Mouse (Mus musculus): ENCODE measurements at regions not wholly inside any gene's neighbourhood (a gene's known extent, or its start where the extent isn't known, plus 50 kb on each side); places are given as distances from the start of the nearest gene placed in this dataset.

GRCm38 (mm10) chrX:40814395-40814794 lies 586.3 kb upstream of the Gria3 start:
- DNase-seq: peak; percentile 17

Data from right cerebral cortex, adult 18-20 months (tissue).